Mouse (Mus musculus) CD8-positive naive resting alpha-beta T cell, adult 2 months (primary cell): ENCODE data around the gene Kcnj6.

Experiments
- DNase-seq, 2 experiments: peaks; one replicate each; pipeline ENCODE4 v3.0.0; 2022; ENCODE audit warnings: low read depth in 2 of 2, low spot score in 2 of 2

Kcnj6 gene

GRCm38 (mm10) chr16:94932702-94933101 lies 64.8 kb downstream of the Kcnj6 start:
- no peak for DNase-seq

- DNase-seq = no peak
These were observed 65.9 kb downstream of the Kcnj6 start for GRCm38 (mm10) chr16:94931343-94932301.

GRCm38 (mm10) chr16:94925364-94925763 lies 72.1 kb downstream of the Kcnj6 start:
- no peak for DNase-seq

GRCm38 (mm10) chr16:94919177-94919576 lies 78.3 kb downstream of the Kcnj6 start:
- no peak for DNase-seq

- DNase-seq = no peak
These were observed 91.5 kb downstream of the Kcnj6 start for GRCm38 (mm10) chr16:94906026-94906425.

GRCm38 (mm10) chr16:94898832-94899231 lies 98.7 kb downstream of the Kcnj6 start:
- DNase-seq = no peak

- no peak for DNase-seq
These were observed 105.3 kb downstream of the Kcnj6 start for GRCm38 (mm10) chr16:94892162-94892650.

- no peak for DNase-seq
These were observed 106.9 kb downstream of the Kcnj6 start for GRCm38 (mm10) chr16:94890581-94890980.

- no peak for DNase-seq
These were observed 107.4 kb downstream of the Kcnj6 start for GRCm38 (mm10) chr16:94890056-94890455.

GRCm38 (mm10) chr16:94888554-94888953 lies 108.9 kb downstream of the Kcnj6 start:
- DNase-seq = no peak

- no peak for DNase-seq
These were observed 111.1 kb downstream of the Kcnj6 start for GRCm38 (mm10) chr16:94886398-94886797.

GRCm38 (mm10) chr16:94885062-94885461 lies 112.4 kb downstream of the Kcnj6 start:
- DNase-seq = no peak

- DNase-seq = no peak
These were observed 113.6 kb downstream of the Kcnj6 start for GRCm38 (mm10) chr16:94883909-94884308.

GRCm38 (mm10) chr16:94883196-94883595 lies 114.3 kb downstream of the Kcnj6 start:
- no peak for DNase-seq

- no peak for DNase-seq
These were observed 115.4 kb downstream of the Kcnj6 start for GRCm38 (mm10) chr16:94882111-94882510.

GRCm38 (mm10) chr16:94872614-94873272 lies 124.8 kb downstream of the Kcnj6 start:
- no peak for DNase-seq

GRCm38 (mm10) chr16:94868354-94868753 lies 129.1 kb downstream of the Kcnj6 start:
- no peak for DNase-seq

GRCm38 (mm10) chr16:94866300-94866956 lies 131.1 kb downstream of the Kcnj6 start:
- no peak for DNase-seq

GRCm38 (mm10) chr16:94865796-94866195 lies 131.7 kb downstream of the Kcnj6 start:
- no peak for DNase-seq

GRCm38 (mm10) chr16:94865101-94865500 lies 132.4 kb downstream of the Kcnj6 start:
- no peak for DNase-seq

- no peak for DNase-seq
These were observed 134.0 kb downstream of the Kcnj6 start for GRCm38 (mm10) chr16:94863475-94863874.

GRCm38 (mm10) chr16:94855990-94856389 lies 141.5 kb downstream of the Kcnj6 start:
- no peak for DNase-seq
